Mouse (Mus musculus) heart, adult 8-10 months (tissue): ENCODE data around the gene Lnpep. TPM values are rescaled to one million over a fixed set of nuclear protein-coding genes. Genes with fewer than 3 reads are reported as not detected.
A peak's percentile ranks its signal among the peaks of the same experiment; 100 is the strongest.

Source experiments
- DNase-seq: peaks from one replicate; pipeline ENCODE4 v3.0.0; 2022; ENCODE audit warnings: low spot score
- total RNA-seq, 4 experiments: library from RNA; stranded (reverse); gene quantifications; 2 replicates each; pipeline ENCODE4 v1.2.4; 2022

Lnpep gene
- total RNA-seq, 4 experiments from 2014 or later = 158 to 181 (median 160) TPM

DNA sequence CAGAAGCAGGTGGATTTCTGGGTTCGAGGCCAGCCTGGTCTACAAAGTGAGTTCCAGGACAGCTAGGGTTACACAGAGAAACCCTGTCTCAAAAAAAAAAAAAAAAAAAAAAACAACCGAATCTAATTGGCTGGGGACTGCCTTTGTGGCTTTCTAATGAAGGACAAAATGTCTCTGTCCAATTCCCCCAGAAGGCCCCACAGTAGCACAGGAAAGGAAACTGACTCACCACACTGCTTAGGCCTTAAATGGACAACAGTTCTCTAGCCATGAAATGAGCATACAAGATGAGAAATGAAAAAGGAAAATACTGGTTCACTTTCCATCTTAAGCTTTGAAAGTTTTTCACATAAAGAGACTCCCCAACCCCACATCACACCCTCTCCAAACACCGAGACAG lies 15.3 kb downstream of the Lnpep start:
- DNase-seq = peak; percentile 68

DNA sequence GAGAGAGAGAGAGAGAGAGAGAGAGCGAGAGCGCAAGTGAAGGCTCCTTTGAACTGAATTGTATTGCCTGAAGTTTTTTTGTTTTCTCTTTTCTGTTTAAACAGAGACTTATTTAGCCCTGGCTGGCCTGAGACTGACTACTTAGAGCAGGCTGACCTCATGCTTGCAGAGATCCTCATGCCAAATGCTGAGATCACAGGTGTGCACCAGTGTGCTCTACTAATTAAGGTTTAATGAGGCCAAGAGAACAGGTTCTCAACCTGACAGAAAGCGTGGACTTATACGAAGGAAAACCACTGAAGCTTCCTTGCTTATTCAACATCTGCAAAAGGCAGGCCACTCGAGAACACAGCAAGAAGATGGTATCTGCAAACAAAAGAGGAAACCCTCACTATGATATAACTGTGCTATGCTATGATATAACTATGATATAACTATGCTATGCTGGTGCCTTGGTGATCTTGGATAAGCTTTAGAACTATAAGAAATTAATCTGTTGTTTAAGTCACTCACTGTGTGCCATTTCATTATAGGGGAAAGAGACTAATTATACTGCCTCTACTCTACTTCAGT lies 16.3 kb downstream of the Lnpep start:
- no peak for DNase-seq

DNA sequence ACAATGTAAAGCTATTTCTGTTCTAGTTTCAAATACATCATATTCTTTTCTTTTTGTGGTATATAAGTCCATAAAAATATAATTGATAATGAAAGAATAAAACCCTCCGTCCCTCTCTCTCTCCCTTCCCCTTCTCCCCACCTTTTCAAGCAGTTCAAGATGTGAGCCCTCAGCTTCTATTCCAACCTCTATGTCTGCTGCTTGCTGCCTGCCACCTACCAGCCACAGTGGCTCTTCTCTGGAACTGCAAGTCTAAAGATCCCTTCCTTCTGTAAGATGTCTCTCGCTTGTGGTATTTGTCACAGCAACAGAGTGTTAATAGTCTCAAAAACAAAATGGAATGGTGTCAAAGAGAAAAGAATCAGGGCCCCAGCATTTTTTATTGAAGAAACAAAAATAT lies 20.3 kb downstream of the Lnpep start:
- no peak for DNase-seq

DNA sequence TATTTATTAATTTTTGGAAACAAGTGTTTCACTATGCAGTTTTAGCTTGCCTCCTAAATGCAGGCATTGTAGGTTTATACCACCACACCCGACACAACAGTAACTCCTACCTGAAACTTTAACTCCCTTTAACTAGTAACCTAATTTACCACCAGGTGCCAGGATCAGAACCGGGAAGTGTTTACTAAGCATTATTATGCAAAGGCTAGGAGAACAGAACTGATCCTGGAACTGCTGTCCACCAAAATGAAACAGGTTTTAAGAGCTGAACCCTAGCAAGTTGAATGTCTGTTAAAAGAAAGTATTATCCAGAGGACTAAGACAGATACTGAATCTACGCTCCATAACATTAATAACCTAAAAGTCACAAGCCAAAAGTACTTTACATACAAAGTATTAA lies 21.2 kb downstream of the Lnpep start:
- DNase-seq = no peak

DNA sequence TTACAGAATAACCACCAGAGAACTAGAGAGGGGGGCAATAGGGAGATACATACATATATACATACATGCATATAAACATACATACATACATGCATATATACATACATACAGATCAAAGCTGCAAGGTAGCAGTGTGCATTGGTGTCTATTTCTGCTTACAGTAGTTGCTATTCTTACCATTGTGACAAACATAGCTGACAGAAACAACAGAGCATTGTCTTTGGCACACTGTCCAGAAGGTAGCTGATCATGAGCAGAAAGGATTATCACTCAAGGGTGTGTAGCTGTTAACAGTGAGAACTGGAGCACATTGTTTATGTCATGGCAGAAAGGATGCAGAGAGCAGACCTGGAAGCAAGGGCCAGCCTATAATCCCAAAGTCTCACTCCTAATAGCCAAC lies 22.1 kb downstream of the Lnpep start:
- DNase-seq = no peak

DNA sequence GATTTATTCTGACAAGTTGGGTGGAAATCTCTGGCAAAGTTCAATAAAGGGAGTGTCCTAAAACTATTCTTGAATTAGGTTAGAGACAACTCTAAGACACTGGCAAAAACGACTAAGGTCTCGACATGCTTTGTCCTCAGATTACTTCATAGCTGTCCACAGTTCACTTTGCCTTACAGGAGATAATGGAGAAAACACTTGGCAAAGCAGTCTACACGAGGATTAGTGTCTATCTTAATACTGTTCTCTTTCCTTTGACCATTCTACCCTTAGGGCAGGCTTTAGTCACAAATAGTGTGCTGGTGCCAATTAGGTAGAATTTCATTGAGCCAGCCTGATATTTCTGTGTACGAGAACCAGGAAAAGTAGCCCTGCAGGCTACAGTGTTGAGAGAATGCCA lies 22.5 kb downstream of the Lnpep start:
- no peak for DNase-seq

DNA sequence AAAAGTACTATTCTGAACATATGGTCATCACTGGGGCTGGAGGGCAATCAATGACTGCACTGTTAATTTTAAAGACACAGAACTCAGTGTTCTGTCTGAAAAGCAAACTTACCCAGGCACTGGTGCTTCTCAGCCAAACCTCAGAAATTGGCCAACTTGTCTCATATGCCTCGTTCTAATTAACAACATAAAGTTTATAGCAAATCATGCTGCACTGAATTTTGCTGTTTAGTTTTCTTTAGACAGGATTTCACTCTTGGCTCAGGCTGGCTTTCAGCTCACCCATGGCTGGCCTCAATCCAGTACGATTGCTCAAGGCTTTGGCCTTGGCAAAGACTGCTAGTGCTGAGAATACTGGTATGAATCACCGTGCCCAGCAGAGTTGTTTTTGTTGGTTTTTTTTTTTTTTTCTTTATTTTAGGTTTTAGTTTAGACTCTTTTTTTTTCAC lies 24.0 kb downstream of the Lnpep start:
- DNase-seq = peak; percentile 87

DNA sequence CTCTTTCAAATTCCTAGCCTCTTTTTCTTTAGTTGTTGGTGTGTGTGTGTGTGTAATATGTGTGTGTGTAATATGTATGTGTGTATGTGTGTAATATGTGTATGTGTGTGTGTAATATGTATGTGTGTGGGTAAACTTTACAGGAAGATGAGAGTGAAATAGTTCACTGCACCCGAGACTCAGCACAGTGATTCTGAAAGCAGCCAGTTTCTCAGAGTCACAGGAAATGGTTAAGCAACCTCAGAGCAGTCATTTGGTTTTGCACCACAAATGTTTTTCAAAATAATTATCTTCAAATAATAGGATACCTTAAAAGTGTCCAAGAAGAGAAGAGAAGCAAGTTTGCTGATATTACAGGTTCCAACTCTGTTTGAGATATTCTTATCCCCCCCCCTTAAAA lies 24.8 kb downstream of the Lnpep start:
- DNase-seq = no peak

DNA sequence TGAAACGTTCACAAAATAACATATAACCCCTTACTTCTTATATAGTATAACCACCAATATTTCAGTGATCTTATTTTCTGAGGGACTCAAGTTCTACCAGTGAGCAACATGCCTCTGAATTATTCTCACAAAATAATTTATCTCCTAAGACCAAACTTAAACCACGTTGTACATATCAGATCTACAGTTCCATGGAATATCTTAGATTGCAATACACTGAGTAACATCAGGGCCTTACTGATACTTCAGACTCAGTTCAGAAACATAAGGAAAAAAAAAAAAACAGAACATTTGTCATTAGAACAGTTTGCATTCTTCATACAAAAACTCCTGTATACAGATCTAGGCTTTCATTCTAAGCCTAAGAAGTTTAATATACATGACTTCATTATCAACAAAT lies 26.5 kb downstream of the Lnpep start:
- no peak for DNase-seq

DNA sequence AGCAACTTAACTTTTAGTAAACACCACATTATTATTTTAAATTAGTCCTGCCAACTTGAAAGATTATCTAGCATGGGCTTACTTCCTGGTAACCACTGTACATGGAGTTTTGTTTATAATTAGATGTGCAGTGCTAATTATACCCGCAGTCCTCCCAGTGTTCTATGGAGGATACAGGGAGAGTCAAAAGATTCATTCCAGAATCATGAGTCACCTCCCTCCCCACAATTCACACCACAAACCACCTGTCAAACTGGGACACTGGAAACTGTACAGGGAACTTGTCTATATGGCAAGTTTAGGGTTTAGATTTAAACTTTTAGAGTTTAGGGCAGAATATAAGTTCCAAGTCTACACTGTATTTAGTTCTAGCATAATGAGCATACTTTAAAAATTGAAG lies 31.9 kb downstream of the Lnpep start:
- DNase-seq = peak; percentile 74

DNA sequence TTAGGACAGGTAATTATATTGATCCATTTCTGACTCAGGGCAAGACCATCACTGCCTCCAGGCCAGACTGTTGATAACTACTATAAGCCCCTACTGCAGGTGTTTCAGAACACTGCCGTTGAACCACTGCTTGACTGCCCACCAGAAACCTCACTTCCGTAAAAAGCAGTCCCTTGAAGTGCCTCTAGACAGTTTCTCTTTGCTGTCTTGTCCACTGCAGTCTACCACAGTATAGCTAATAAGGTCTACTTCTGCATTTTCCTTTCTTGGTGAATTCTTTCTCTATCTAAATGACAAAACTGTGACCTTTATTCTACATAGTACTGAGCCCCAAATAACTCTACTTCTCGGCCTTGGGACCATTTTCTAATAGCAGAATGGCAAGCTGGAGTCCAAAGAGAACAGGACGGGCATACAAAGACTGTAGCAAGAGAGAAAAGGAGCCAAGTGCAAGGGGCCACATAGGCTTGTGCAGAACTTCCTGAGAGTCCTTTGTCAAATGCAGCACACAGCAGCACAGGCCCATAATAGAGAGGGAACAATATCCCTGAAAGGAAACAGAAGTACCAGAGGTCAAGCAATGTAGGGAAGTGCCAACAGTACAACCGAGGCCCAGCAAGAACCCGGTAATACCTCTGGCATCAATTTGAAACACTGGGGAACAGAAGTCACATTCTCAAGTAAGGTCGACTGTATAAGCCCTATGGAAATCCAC lies 37.4 kb downstream of the Lnpep start:
- no peak for DNase-seq

DNA sequence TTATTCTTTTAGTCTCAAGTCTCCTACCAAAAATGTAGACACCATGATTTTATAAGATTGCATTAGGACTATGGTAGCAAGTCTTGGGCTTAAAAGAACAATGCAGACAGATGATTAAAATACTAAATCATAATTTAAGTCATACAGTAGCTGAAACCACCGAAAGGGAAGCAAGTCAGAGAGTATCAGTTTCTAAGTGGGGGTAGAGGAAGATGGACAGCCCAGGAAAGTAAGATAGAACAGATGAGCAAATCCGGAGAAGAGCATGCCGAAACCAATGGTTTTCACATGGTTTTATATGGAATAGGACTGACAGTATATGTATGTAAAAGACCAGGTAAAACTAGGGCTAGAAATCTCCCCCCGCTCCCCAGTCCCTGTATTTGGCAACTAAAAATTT lies 39.7 kb downstream of the Lnpep start:
- no peak for DNase-seq

DNA sequence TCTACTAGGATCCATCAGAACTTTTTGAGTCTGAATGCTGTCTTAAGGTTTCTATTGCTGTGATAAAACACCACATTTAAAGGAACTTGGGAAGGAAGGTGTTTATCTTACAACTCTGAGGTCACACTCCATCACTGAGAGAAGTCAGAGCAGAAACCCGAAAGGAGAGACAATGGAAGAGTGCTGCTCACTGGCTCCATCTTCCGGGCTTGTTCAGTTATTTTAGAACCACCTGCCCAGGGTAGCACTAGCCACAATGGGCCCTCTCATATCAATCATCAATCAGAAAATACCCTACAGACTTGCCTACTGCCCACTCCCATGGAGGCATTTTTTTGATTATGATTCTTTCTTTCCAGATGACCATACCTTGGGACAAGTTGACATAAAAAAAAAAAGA lies 41.0 kb downstream of the Lnpep start:
- no peak for DNase-seq

DNA sequence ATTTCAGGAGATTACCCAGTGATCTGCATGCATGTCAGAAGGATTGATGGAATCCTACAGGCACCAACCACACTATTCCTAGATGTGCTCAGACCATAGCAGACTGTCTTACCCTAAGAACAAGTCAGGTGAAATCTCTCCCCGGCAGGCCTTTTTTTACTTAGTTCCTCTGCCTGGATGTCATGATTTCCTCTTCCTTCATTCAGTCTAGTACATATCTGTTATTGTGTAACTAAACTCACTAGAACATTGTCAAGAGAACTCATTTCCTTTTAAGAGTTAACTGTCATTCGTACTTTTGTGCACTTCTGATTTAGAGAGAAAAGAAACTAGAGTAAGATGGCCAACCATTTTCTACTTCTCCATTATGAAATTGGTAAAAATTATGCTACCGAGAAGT lies 43.6 kb downstream of the Lnpep start:
- no peak for DNase-seq

DNA sequence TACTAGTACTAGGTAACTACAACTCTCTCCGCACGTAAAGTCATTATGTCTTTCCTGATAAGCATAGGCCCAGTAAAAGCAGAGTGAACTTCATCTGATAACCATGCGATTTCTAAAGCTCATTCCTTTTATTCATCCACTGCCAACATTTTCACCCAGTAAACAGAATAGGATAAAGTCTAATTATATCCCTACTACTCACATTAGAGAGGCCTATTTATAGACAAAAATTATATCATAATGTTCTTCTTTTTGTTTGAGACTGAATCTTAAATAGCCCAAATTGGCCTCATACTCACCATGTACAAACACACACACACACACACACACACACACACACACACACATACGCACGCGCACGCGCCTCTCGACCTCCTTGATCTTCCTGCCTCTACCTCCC lies 48.5 kb downstream of the Lnpep start:
- DNase-seq = no peak

DNA sequence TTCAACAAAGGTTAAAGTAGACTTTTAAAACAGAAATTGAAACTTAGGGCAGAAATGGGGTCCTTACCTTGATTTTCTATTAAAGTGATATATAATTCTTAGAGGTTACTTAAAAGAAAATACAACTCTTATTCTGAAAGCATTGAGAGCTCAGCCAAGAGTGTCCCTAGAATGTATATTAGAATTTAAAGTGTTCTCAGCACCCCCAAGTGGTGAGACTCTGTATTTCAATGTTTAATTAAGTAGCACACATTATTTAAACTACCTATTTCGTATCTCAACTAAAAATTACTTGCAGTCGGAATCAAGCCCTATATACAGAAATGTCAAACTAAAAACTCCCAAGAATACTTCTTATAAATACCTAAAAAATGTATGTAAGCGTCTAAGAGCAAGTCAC lies 57.8 kb downstream of the Lnpep start:
- peak; percentile 54 for DNase-seq

DNA sequence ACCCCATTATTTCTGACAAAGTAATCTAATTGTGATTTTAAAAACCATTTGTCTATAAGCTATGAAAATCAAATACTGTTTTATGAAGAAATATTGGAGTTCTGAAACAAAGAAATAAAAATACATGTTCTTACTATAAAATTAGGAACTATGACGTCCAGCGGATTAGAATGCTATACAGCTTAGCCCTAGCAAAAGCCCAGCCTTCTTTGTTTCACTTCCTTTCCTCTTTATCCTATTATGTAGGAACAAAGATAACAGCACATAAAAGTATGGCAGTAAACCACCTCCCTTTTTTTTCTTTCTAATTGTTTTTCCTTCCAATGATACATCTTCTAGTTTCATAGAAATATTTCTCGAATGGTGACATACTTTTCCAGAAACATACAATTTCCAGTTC lies 75.9 kb downstream of the Lnpep start:
- no peak for DNase-seq

DNA sequence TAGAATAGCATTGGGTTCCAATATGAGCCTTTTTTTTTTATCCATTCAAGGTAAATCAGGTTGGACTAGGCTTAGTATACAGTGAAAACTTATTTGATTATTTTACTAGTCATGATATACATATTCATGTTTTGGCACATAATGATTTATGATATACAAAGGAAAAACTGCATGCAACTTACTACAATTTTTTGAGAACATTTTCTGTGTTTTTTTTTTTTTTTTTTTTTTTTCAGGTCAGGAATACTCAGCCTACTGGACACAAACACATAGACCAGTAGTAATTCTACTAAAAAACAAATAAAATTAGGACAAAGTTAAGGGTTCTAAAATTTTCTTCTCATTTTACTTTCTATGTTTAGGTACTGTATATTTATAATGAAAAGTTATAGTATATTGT lies 93.5 kb downstream of the Lnpep start:
- no peak for DNase-seq

DNA sequence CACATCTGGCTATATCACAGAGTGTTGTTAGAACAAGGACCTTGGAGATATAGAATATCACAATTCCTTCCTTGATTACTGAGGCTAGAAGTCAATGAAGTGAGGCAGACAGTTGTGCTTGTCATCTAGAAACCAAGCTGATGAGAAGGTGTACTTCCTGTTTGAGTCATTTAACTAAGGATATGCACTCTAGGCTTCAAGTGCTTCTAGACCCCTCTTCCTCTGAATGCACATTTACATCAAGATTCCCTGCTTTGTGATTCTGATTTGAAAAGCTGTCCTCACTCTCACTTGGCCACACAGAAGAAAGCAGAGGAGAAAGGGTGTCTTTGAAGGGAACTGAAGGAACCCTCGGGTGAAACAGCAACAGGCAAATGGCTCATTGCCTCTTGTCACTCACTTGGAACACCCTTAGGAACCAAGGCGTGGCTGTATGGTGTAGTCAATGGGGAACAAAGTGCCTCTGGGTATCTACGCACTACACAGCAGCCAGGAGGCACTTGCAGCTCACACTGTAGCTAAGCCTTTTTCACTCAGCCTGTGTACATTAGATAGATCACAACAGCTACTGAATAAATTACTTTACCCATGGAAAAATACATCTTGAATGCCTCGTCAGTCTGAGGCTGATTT lies 108.3 kb downstream of the Lnpep start:
- no peak for DNase-seq

DNA sequence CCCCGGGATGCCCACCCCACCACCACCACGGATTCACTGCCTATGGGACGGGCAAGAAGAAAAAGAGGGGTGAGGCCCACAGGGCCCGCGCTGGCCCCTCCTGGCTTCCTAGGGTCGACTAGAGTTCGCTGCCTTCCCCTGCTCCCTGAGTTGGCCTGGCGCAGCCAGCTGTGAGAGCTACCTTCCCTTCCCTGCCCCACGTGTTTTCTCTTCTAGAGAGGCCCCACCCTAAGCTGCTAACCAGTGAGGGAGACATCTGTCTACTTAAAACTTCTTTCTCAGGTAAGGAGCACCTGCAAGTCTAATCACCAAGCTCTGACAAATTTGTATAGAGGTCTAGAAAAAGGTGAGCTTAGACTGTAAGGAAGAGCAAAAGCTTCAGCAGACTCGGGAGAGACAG lies 118.2 kb downstream of the Lnpep start:
- DNase-seq = no peak

DNA sequence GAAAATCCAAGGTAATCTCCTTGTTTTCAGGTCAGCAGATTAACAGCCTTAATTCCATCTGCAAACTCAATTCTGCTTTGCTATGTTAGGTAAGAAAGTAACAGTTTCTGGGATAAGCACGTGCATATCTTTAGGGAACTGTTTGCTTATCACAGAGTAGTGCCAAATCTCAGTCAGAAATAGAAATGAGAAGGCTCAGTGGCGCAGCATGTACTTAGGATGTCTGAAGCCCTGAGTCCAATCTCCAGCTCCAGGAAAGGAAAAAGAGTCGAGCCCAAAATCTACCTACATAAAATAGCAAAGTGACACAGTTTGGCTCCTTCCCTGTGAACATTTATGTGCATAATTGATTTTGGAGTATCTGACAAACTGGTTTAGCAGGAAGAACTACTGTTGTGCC lies 125.6 kb downstream of the Lnpep start:
- no peak for DNase-seq

DNA sequence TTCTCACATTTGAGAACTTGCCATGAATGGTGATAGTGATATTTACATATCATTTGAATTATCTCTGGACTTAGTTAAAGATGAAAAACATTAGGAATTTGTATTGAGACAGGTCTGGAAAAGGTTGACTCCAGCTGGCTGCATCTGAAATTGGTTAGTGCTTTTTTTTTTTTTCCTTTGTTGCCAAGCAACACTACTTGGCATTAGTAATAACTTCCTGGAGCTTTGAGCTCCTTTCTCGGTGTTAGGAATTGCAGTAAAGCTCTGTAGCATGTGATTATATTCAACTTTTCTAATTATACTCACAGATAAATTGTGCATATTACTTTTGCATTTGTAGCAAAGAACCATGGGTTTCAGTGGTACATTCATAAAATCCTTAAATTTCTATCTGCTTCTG lies 126.0 kb downstream of the Lnpep start:
- no peak for DNase-seq

DNA sequence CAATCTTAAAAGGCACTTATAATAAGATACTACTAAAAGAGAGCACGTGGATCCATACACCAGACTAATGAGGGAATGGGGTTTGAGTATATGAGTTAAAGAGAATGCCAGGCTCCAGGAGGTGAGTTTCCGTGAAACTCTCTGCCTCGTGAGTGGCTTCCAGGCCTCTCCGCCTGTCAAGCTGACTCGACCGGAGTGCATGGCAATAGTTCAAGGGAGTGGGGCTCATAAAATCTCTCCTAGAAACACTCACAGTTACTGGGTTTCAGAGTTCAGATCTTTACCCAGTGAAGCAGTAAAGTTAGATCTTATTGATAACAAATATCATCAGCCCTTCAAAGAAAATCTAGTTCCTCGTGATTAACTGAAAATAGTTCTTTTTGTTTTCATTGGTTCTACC lies 128.1 kb downstream of the Lnpep start:
- DNase-seq = no peak
